Mouse (Mus musculus): Measurements from ENCODE around the gene Sync. TPM values are rescaled to one million over a fixed set of nuclear protein-coding genes. Genes with fewer than 3 reads are reported as not detected.
A peak's percentile ranks its signal among the peaks of the same experiment; 100 is the strongest.

Gene Sync
- total RNA-seq, 2 experiments from 2014 or later: 4.2 to 7.4 TPM

DNA sequence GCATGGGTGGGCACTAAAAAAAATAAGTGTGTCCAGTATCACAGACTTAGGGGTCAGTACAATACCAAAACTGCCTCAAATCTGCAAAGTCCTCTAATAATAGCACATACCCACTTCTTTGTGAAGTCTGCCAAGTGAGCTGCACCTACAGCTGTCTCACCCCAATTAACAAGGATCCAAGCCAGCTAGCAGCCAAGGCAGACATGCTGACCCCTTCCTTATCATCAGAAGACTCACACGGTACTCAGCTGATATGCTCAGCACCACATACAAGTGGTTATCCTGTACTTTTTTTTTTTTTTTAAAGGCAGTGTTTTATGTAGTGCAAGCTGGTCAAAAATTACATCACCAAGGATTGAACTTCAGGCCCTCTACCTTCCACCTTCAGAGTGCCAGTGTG lies 16.9 kb downstream of the Sync start:
- no peak for DNase-seq

DNA sequence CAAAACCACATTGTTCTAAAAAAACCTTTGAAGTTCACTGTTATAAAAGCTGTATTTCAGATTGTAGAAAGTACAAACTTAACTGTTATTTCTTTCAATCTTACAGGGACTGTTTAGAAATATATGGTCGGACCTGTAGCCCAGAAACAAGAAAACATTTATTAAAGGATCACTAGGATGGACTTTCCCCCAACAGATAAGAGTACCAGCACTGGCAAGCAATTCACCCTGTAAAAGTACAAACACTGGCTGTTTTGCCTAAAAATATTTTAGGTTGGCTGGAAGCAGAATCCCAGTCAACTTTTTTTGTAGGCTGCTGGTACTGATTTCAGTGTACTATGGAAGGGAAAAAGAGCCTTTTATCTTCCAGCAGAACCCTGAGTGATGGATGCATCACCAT lies 20.5 kb downstream of the Sync start:
- no peak for DNase-seq

DNA sequence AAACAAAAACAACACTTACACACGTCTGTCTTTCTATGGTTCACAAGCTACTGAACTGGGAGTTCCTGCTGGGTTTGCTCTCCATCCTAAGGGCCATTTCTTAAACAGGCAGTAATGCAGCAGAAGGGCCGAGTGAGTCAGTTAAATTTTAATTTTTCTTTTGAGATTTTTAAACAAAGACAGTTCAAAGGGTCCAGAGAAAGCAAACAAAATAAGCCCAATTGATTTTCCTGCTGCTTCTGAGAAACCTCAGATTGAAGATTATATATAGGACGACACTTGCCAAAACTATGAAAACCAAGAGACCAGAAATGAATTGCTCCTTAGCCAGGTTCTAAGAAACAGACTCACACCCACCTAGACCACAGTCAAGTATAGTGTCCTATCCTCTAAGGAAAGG lies 26.5 kb downstream of the Sync start:
- no peak for DNase-seq

DNA sequence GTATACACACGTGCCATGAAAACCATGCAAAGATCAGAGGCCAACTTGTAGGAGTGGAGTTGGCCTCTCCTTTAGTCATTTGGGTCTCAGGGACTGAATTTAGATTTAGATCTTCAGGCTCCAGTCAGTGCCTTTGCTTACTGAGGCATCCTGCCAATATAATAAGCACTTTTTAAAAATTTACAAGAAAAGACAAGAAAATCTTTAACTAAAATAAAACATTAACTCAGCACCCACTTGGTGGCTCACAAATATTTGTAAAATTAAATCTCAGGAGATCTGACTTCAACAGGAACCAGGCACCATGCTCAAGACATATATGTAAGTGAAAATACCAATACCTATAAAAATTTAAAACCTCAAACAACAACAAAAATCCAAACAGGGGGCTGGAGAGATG lies 33.5 kb downstream of the Sync start:
- DNase-seq: no peak

DNA sequence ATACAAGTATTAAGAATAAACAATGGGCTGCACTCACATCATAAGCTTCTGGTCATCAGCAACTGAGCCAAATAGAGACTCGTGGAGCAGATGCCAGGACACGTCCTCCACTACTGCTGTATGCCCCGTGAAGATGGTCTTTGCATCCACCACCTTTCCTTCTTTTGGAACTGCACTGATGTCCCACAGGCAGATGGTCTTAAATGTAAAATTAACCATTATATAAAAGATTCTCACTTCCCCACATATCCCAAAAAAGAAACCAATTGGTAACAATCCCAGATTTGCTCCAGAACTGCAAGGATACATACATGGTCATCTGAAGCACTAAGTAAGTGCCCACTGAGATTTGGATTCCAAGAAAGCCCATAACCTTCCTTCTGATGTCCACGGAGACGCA lies 34.6 kb downstream of the Sync start:
- no peak for DNase-seq

DNA sequence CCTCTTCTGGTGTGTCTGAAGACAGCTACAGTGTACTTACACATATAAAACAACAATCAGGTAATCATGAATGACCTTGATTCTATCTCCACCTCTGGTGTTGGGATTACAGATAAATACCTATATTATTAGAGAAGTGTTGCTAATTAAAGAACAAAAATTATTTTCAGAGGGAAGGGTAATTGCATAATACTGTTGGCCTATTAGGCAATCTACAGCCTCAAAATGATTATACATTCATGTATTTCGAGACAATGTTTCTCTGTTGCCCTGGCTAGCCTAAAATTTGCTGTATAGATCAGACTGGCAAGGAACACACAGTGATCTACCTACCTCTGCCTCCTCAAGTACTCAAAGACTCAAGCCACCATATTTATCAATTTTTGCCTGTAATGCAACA lies 36.1 kb downstream of the Sync start:
- DNase-seq: no peak

DNA sequence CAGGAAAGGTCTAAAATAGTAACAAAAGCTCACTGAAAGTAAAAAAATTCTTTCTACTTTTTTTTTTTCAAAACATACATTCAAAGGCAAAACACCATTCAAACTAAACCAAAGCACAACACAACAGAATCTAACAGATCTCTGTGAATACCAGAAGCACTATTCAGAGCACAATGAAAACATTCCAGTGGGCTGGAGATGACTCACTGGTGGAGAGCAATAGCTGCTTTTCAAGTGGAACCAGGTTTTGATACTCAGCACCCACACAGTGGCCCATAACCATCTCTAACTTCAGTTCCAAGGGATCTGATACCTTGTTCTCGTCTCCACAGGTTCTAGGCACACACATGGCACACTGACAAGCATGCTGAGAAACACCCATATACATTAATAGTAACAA lies 37.3 kb downstream of the Sync start:
- DNase-seq: no peak

DNA sequence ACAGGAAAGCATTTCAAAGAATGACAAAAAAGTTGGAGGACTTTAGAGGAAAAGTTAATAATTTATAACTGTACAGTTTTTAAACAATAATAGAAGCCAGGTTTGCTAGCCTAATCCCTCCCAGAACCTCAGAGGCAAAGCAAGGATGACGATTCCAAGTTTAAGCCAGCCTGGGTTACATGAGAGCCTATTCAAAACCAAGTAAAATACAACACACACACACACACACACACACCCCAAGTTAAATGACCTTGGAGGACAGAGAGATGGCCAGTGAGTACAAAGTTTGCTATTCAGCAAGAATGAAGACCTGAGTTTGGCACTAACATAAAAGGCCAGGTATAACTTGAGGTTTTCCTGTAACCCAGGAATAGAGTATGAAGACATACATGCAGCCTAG lies 38.8 kb downstream of the Sync start:
- DNase-seq: no peak

DNA sequence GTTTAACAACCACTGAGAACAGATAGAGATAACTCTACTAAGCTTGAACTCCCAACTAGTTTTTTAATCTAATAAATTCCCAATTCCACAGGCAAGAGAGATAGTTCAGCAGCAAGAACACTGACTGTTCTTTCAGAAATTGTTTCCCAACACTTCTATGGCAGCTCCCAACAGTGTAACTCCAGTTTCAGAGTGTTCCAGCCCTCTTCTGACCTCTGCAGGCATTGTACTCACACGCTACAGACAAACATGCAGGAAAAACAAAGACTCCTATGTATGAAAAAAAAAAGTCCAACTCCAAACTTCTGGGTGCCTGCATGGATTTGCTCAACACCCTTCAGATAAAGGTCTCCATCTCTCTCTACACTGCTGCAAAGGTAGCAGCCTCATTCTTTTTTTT lies 45.4 kb downstream of the Sync start:
- no peak for DNase-seq

DNA sequence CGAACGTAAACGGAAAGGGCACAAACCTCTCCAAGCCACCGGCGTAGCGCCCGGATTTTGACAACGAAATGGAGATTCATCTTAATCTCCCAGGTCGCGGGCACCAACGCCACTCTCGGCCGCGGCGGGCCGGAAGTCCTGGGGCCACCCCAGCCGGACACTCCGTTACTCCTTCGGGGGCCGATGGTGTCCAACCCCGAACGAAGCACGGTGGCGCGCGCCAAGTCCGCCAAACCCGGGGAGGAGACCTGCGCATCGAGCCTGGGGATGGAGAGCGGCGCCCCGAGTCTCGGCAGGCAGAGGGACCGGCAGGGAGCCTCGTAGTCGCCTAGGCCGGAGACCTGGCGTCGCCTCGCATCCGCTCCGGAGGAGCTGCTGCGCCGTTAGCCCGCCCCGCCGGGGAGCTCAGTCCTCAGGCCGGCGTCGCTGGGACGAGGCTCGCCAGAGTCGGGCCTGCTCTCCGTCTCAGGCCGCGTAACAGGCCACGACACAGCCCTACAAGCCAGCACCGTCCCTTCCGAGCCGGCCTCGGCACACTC lies 47.3 kb downstream of the Sync start:
- DNase-seq: no peak

DNA sequence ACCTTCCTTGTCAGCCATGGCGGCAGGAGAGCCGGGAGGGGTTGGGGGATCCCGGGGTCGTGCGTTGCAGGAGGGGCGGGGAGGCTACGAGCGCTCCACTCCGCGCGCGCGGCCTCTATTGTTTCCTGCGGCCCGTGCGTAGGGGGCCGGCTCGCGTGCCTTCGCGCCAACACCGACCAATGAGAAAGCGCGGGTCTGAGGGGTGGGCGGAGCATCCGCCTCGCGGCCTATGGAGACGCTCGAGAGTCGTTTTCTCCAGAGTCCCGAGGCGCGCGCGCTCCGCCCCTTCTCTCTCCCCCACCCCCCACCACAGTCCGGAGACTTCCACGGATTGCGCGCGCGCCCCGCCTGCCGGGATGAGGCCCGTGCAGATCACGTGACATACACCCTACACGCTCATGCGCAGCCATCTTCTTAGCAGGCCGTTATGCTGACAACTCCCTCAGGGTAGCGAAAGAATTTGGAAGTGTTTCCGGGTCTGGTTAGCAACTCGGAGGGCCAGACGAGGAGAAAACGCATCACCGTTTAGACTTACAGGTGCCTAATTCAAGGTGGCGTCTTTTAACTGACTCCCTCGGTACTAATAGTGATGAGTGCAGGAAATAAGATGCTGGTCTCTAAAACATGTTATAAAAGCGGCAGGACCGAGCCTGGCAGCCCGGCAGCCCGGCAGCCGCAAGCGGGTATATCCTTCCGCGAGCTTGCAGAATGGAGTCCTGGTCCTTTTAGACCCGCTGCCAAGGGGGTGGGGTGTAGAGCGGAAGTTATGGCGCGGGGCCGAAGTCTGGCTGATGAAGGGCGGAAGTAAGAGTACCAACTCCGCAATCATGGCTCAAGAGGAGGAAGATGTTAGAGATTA lies 48.0 kb downstream of the Sync start, which contains the start of the genes Rbbp4 and Zbtb8os:
Gene Rbbp4, minus strand, starts transcription at position 155 of the 859 bp plus-strand sequence.
Gene Zbtb8os, plus strand, starts transcription at position 480 of the 859 bp plus-strand sequence.
- peak; percentile 98 for DNase-seq

DNA sequence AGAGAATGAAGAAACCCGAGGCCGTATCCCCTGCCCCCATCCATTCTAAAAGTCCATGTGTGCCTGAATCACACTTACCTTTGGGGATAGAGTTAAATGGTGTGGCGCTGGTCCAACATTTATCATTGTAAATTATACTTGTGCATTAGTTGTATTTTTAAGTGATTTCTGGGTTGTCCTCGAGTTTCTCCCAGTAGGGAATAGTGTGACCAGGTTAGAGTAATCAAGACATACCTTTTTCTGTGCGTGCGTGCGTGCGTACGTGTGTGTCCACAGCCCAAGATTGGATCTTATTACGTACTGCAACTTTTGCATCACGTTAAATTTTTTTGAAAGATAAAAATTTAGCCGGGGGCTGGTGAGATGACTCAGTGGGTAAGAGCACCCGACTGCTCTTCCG lies 48.9 kb downstream of the Sync start:
- no peak for DNase-seq

DNA sequence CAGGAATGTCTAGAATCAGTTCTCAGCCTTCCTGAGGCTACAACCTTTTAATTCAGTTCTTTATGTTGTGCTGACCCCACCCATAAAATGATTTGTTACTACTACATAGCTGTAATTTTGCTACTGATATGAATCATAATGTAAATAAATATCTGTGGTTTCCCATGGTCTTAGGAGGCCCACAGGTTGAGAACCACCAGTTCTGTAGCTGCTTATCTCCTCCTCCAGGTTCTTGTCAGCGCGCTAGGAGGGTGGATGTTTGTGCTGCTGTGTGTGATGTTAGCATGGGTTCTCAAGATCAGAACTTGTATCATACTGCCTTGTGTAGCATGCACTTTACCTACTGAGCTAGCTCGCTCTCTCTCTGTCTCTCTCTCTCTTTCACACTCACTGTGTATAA lies 52.3 kb downstream of the Sync start:
- DNase-seq: no peak

DNA sequence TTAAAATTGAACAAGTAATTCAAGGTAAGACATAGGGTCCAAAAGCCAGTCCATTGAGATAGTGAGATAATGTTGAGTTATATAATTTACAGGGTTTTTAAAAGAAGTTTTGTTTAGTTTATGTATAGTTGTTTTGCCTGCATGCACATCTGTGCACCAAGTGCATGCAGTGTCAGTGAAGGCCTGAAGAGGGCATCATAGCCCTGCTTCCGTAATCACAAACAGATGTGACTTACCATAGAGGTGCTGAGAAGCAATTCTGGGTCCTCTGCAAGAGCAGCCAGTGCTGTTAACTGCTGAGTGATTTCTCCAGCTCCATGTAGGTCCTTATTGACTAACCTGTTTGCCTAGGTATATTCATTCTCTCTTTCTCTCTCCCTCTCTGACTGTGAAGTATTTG lies 54.5 kb downstream of the Sync start:
- DNase-seq: no peak

DNA sequence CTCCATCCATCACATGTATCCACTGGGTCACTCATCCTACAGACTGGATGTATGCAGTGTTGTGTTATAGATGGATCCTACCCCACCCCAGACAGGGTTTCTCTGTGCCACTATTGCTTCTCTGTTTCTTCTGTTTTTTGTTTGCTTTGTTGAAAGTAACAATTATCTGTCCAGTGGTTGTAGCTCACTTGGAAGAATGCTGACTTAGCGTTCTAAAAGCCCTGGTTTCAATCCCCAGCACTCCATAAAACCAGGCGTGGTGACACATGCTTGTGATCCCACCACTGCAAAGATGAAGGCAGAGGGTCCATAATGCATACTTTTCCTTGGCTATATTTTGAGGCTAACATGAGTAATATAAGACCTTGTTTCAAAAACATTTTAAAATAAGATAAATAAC lies 55.3 kb downstream of the Sync start:
- DNase-seq: no peak

DNA sequence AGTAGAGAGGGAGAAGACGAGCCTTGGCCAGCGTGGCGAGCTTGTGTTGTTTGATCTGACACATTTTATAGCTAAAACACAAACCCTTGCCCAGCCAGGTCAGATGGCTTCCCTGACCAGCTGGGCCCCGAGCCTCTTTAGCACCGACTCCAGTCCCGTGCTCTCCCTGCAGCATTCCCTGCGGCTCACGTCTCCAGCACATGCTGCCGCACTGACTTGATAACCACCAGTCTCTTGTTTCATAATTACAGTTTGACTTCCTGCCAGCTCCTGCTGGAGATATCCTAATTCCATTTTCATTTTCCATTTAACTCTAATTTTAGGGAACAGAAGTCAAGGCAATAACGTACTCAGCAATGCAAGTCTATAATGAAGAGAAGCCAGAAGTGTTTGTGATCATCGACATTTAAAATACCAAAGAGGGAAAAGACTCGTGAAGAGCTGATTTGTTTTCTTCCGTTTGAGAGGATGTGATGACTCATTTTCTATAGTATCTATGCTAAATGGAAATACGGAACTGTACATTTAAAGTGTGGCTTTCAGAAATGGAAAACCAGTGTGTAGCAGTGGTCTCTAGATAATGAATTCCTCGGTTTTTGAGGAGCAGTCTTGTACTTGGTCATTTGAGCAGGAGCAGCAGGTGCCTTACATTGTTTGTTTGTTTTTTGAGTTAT lies 59.2 kb downstream of the Sync start:
- no peak for DNase-seq

DNA sequence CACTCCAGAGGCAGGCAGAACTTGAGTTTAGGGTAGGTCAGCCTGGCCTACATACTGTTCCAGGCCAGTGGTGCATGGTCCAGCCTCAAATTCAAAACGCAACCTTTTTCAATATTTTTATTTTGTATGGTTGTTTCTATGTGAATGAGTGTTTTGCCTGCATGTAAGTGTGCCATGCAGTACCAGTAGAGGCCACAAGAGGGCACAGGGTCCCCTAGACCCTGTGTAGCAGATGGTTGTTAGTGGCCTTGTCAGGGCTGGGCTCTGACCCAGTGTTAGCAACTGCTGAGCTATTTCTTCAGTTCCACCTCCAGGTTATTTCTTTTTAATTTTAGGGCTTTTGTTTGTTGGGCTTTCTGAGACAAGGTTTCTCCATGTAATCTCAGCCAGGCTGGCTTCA lies 63.2 kb downstream of the Sync start:
- peak; percentile 88 for DNase-seq

DNA sequence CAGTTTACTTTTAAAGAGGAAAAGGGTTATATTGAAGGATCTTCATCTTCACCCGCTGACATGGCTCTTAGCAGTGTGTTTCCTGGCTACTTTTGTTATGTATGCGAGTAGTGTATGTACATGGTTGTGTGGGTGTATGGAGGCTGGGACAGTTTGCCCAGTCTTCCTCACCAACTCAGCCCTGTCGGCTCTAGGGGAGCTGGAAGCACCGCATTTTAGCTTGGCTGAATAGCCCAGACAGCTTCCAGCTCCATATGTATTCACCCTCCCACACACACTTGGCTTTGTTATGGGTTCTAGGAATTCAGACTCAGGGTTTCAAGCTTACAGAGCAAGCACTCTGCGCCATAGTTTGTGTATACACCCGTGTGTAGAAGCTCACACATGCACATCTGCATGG lies 63.7 kb downstream of the Sync start:
- DNase-seq: no peak

DNA sequence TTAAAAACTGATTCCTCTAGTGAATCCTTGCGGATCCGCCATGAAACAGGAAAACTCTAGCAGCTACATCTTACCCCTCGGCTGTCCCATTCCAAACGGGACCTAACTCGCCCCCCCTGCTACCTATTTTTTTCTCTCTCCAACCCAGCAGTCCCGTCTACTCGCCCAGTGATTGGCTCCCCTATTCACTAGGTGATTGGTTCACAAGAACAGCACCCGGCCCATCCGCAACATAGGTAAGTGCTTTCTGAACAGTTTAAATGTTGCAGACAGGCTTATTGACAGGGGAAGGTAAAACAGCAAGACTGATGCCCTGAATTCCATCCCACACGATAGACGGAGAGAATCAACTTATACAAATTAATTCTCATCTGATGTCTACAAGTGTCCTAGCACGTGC lies 65.8 kb downstream of the Sync start:
- DNase-seq: no peak

DNA sequence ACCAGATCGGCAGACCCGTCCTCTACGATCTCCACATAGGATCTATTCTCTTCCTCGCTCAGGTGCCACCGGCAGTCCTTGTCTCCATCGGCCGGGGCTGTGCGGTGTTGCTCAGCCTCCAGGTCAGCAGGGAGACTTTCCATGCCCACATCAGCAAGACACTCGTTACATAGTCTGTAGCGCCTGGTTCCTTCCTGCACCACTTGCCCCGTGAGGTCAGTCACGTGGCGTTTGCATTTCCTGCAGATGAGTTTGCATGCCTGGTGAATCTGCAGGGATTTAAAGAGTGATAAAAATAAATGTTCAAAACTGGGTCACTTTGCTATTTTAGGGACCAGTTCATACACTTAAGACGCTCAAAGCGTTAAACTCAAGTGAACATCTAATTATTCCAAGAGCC lies 66.8 kb downstream of the Sync start:
- DNase-seq: no peak

DNA sequence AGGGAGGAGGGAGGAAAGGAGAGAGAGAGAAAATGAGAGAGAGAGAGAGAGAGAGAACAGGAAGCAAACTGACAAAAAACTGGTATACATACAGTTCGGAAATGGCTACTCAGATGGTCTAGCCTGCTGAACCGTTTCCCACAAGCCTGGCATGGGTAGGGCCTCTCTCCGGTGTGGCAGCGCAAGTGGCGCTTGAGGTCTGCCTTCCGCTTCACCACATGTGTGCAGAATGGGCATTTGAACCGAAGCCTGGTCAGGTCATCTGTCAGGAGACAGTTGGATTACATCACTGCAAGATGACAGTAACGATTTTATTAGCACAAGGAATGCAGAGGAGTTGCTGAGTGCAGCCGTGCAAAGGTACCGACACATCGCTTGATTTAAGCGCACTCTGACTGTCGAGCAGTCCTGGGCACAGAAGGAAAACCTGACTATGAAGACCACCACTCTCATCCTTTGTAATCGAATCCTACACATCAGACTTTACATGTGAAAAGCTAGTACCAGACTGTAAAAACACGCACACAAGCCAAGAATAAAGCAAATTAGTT lies 70.3 kb downstream of the Sync start:
- DNase-seq: no peak

Data from adrenal gland, postnatal 10 days (tissue).